Mouse (Mus musculus) G1E (cell line): ENCODE results near the gene Nefh.

Source experiments
- CTCF ChIP-seq: IDR thresholded peaks from 2 replicates; pipeline ENCODE4 v1.5.1; 2012; ENCODE audit warnings: low read depth, low read length, inconsistent platforms, mixed read lengths
- GATA1 ChIP-seq: IDR thresholded peaks from 2 replicates; pipeline ENCODE4 v1.6.1; 2012; ENCODE audit warnings: borderline replicate concordance, low read length, inconsistent platforms, mixed read lengths
- GATA2 ChIP-seq: IDR thresholded peaks from 2 replicates; pipeline ENCODE4 v1.6.1; 2012; ENCODE audit warnings: low read depth, low read length, inconsistent platforms, borderline replicate concordance
- POLR2AphosphoS5 ChIP-seq: IDR thresholded peaks from 2 replicates; pipeline ENCODE4 v1.6.1; 2012; ENCODE audit warnings: low read depth, low read length, inconsistent platforms; ENCODE audit not compliant: insufficient replicate concordance
- TAL1 ChIP-seq: conservative IDR thresholded peaks from 2 replicates; pipeline ENCODE4 v1.6.1; 2012; ENCODE audit warnings: low read depth, low read length, inconsistent platforms, mixed read lengths

DNA sequence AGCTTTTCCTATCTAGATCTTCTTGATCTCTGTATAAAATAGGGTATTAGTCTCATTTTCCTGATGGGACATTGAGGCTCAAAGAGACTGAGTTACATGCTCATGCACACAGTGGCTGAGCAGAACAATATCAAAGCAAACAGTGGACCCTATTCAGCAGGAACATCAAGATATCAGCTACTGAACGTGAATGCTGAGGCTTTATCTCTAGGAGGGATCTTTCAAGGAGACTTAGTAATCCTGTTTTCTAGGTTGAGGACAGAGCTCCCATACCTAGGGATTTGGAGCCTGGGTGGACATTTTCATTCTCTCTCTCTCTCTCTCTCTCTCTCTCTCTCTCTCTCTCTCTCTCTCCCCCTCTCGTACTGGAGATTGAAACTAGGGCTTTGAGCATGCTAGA is 35.7 kb upstream of the Nefh start:
- no peak for TF ChIP-seq CTCF
- TF ChIP-seq GATA1, result no peak
- no peak for TF ChIP-seq POLR2AphosphoS5
- TF ChIP-seq TAL1, result no peak
- TF ChIP-seq GATA2, result no peak
